Mouse (Mus musculus) right cerebral cortex, adult 2 months (tissue): ENCODE results near the gene Ttc14.

Experiments
- DNase-seq, 2 experiments: peaks; one replicate each; pipeline ENCODE4 v3.0.0; 2021 to 2022; ENCODE audit warnings: low spot score in 2 of 2

Ttc14 gene

DNA sequence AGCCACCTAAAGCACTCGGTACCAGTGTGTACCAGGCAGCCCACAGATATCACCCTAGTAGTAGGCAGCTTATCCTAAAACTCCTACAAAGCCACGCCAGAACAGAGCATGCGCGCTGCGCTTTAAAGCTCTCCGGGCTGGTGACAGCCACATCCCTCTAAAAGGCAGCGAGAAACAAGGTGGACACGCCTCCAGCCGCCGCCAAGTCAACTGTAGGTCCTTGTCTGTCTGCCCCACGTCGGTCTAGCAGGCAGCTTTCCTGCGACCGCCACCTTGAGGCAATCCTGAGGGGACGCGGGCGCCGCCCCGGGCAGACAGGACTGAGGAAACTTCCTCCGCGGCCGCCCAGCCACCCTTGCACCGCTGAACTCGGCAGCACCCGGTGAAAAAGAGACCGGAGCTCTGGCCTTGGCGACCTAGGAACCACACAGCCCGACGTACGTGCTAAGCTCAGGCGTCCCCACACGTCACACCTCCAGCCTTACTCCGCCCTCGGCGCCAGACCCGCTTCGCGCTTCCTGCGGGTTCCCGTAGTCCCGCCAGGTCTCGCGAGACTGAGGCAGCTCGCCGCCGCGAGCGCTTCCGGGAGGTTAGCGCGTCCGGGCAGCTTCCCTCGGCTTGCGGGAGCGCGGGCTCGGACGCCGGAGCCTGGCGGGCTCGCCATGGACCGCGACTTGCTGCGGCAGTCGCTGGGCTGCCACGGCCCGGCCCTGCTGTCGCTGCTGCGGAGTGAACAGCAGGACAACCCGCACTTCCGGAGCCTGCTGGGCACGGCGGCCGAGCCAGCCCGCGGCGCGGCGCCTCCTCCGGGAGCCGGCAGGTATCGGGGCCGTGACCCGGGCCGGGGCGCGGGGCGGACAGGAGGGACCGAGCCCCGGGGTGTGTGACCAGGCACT, at the start of gene Ttc14:
Gene Ttc14 (plus strand): TSS at position 216 of the 896 bp plus-strand sequence.
- peak; percentile 97 to 99 for DNase-seq

DNA sequence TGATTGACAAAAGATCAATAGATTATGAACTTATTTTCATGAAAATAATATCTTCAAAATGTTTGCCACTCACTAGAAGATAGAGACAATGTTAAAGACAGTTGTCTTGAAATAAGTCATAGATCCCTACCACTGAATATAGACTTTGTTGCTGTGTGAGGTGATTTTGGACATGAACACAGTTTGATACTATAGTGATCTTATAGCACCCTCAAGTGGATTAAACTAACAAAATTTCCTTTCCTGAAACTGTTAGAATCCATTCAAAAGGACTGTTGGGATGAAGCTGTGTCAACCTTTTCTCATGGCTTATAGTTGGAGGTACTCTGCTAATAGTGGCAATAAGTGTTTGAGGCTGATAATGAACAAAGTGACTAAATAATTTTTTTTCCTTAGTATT, 8.7 kb upstream of the Ttc14 start:
- DNase-seq, result no peak

DNA sequence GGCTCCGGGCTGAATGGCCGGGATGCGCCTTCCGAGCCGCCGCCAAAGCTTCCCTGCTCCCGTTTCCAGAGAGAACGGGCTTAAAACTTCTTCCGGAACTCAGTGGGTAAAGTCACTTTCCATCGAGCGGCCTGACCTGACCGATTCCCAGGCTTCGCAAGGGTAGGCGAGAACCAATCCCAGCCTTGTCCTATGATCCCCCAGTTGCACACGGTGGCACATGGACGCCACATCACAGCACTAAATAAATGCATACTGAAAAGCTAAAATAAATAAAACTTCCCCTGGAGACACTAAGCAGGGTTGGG, 835 bp downstream of the Ttc14 start:
- DNase-seq, result no peak

- DNase-seq, result no peak
These were observed 7.5 kb downstream of the Ttc14 start for GRCm38 (mm10) chr3:33807151-33807550.

- DNase-seq, result peak in 1 of 2 experiments; percentile 34
These were observed 24.7 kb downstream of the Ttc14 start for GRCm38 (mm10) chr3:33824135-33824946.

DNA sequence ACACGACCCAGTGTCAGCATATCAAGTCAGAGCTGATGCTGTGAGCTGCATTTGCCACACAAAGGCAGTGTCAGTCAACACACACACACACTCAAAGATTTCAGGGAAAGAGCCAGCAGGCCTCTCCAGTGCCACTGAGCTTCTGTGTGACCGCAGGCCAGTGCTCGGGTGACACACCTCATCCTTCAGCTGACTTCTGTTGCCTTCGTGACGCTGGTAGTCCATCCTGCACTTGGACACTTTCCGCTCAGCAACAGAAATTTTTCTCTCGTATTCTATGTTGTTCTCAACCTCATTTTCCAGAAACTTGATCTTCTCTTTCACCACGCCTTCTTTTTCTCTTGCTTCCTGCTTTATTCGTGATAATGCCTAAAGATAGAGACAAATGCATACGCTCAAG, 32.7 kb downstream of the Ttc14 start:
- DNase-seq, result no peak

DNA sequence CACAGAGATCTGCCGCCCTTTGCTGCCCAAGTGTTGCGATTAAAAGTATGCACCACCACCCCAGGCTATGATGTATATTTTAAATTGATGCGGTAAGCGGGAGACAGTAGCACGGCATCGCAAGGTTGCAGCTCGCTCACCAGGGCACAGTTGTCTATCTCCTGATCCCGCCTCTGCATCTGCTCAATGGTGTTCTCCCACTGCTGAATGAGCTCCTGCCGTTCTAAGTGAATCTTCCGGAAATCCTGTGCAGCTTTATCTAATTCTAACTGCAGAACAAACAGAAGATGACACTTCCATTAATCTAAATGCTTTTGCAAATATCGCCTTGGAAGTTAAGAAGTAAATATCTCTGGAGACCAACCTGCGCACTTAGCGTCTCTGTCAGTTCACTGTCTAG, 36.9 kb downstream of the Ttc14 start:
- DNase-seq, result no peak

GRCm38 (mm10) chr3:33838877-33839276, 39.2 kb downstream of the Ttc14 start:
- no peak for DNase-seq

DNA sequence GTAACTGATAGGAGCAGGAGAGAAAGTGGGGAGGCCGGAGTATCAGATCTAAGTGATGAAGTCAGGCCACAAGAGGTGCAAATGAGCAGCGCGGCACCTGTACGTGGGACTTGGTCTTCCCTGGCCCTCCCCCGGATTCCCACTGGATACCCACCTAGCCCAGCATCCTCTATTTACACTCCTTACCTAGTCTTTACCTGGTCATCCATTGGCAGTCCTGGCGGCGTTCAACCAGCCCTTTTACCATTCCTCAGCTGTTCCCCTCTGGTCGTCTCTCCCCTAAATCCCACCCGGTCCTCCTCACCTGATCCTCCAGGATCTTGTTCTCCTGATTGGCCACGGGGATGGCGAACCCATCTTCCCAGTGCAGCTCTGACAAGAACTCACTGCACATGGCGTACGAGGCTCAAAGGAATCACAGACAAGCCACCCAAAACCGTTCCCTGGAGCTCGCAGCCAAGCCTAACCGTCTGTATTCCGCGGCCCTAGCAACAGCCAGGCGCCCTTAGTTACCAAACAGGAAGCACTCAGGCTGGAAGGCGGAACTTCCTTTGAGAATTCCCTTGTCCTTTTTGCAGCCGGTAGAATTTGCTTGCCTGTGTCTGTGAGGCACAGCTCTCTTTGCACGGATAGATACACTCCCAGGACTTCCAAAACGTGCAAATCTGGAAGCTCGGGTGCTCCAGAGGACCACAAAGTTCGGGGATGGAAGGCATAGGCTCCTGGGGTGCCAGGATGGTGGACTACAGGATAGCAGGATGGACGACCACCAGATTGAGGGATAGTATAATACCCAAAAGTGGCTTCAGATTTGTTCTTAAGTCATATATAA, 44.4 kb downstream of the Ttc14 start, which contains the start of gene Ccdc39:
Gene Ccdc39 (minus strand): TSS at position 510 of the 832 bp plus-strand sequence.
- peak; percentile 88 to 91 for DNase-seq

GRCm38 (mm10) chr3:33846639-33847038, 47.0 kb downstream of the Ttc14 start:
- no peak for DNase-seq

DNA sequence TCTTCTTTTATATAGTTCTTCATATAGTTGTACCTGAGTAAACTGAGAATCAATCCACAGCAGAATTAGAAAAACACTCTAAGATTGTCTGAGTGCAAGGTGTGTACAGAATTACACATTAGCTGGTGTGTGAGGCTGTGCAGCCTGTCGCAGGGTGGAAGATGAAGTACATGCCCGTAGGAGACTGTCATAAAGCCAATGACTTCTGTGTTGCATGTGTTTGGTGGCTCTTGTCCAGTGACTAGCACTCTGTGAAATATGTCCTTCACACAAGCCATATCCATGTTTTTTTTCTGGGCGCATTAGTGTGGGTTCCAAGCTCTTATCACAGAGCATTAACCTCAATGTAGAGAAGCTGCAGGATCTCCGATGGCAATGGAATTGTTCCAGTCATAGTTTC, 51.2 kb downstream of the Ttc14 start:
- DNase-seq, result no peak

DNA sequence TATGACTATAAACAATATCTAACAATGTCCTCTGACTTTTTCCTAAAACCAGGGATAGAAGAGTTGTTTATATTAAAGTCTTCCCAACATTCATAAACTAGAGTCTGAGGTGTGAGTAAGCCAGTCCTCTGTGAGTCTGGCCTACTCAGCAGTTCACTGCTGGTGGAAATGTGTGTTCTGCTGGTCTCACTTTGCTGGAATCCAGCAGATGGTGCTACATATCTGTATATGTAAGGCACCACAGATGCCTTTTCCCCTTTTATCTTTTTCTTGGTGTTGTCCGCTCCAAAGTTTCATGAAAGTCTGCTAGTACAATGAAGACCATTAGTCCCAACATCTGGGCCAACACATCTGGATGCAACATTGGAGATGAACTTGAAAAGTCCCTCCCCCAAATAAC, 53.4 kb downstream of the Ttc14 start:
- DNase-seq, result peak; percentile 25 to 30

- no peak for DNase-seq
These were observed 59.3 kb downstream of the Ttc14 start for GRCm38 (mm10) chr3:33858939-33859338.

DNA sequence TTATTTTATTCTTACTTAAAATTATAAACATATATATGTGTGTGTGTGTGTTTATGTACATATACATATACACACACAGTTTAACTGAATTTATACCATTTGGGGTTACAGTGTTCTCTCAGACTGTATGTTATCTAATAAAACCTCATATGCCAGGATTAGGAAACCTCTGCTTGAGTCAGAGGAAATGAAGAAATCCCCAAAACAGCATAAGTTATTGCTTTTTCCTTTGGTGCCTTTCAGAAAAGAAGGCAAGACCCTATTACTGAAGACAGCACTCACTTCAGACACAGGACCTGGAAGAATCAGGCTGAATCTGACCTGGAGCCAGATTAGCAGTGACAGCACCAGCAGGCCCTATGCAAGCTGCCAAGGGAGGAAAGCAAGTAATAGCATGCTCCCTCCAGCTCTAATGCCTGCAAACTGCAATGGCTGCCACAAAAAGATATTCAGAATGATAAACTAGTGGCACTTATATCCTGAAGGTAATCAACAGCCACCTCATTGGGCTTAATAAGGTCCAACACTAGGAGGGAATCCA, 64.4 kb downstream of the Ttc14 start:
- DNase-seq, result no peak
